Mouse (Mus musculus): ENCODE data around the gene Gm45062. TPM values are rescaled to one million over a fixed set of nuclear protein-coding genes. Genes with fewer than 3 reads are reported as not detected.

Gene Gm45062
- total RNA-seq, 2 experiments from 2014 or later: 6.2 to 21.0 TPM

DNA sequence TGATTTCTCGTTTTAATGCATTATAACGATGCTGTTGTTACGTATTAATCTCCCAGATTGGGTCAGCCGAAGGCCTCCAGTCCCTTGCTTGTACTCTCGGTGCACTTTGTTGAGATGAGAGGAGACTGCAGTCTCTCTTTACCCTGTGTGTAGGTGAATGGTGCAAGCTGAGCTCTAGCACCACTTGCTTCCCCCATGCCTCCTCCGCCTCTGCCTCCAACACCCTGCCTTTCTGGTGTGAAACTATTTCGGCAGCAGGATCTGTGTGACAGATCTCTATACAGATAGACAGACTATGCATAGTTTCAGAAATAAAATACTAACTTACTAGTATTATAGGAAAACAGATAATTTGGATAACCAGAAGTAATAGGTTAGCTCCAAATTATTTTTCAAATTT lies 101.6 kb downstream of the Gm45062 start:
- no peak for ATAC-seq (replicated peaks; ENCODE audit: low FRiP score, poor library complexity, severe bottlenecking)

DNA sequence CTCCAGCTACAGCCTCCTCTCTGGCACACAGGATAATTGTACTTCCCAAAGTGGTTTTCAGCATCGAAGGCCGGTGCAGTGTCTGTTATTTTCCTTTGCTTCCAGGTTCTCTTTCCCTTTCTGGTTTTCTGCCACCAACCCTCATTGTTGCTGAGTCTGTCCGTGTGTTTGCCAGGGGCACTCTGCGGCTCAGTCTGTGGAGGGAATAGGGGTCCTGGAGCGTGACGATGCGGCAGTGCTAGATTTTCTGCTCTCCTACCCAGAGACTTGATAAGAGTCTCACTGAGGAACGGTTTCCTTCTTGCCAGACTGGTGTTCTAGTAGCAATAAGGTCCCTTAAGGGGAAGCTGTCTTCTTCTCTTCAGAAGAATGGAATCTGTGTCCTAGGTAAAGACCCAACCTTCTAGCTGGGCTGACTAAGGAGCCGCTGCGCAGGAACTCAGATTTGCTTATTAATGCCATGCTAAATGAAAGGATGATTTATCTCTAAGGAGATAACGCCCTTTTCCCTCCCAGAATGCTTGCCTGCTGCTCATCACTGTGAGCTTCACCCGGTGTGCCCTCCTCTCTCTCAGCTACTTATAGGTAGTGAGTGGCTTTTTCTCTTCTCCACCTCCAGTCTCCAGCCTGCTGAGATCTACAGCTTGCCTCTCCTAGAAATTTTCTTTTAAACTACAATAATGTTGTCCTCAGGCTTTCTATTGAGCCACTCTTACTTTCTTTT lies 104.9 kb downstream of the Gm45062 start:
- ATAC-seq (replicated peaks; ENCODE audit: low FRiP score, poor library complexity, severe bottlenecking): no peak

DNA sequence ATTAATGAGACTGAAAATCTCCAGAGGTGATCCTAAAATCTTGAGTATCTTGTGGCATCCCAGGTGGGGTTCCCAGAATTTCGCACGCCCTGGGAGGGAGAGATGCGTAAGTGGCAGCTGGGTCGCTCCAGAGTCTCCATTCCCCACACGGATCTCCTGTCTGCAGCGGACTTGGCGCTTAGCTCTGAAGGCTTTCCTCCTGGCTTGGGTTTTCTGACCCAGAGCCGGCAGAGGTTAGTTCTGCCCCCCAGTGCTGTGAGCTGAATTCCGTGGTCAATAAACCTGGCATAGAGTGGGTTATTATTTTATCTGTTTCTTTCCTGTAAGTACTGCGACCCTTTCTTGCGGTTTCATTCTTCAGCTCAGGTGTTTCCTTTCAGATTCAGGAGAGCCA lies 105.5 kb downstream of the Gm45062 start:
- ATAC-seq (replicated peaks; ENCODE audit: low FRiP score, poor library complexity, severe bottlenecking): no peak

DNA sequence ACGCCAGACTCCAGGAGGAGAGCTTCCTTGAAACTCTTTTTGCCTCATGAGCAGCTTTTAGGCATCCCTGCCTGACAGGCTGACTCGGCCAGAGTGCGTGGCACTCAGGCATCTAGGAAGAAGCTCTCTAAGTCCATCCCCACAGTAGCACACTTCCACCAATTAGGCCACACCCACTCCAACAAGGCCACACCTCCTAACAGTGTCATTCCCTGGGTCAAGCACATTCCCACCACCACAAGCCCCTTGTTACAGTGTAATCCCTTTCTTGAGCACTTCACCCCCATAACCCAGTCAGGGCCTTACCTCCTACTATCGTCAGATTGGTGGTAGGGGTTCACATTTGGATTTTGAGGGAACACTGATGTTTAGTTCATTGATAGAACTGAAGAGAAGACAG lies 108.4 kb downstream of the Gm45062 start:
- no peak for ATAC-seq (replicated peaks; ENCODE audit: low FRiP score, poor library complexity, severe bottlenecking)

DNA sequence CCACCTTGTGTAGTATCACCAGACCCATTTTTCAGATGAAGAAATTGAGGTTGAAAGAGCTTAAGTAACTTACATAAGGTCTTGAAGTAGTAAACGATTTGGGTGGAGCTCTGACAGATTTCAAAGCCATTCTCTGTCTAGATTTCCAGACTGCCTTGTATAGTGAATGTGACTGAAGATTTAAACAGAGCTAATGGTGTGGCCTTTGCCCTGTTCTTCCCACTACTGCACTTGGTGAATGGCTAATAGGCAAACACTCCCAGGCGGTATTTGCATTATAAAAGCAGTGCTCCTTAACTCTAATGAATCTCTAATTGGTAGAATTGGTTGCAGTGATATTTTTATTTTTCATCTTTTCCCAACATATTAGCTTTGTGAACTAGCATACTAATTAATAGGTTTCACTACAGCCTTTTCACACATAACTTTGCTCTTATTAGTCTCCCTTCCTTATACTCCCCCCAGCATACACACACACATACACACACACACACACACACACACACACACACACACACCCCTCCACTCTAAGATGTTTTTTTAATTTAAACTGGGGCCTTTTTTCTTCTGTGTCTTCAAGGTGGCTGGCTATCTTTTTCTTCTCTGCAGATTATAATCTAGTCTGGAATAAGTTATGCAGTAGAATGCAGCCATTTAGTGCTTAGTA lies 109.1 kb downstream of the Gm45062 start:
- no peak for ATAC-seq (replicated peaks; ENCODE audit: low FRiP score, poor library complexity, severe bottlenecking)

DNA sequence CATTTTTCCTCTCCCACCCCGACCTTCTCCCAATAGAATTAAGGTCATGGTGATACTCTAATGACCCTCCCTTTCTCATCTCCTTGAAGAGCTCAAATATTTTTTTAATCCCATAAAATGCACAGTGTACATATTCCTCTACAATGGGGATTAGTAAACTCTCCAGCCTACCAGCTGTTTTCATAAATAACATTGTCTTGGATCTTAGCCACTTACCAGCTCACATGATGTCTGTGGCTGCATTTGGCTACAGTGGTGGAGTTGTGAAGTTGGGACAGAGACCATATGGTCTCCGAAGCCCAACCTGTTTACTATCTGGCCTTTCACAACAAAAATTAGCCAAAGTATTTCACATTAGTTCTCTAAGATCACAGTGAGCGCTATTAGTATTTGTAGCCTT lies 111.4 kb downstream of the Gm45062 start:
- no peak for ATAC-seq (replicated peaks; ENCODE audit: low FRiP score, poor library complexity, severe bottlenecking)

DNA sequence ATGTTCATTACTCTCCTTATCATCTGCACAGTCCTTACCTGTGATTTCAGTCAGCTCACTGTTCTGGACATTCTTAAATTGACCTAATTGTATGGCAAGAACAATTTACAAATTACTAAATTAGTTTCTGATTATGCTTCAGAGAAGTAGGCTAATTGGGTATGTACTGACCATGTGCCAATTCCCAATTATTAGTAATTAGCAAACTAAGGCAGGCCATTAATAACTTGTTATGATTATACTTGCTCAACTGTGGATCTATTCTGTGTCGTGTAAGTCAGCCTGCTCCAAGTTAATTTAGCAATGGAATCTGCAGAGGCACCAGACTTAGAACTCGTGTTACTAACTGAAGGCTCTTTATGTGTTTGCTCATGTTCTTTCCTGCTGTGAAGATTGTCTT lies 113.8 kb downstream of the Gm45062 start:
- ATAC-seq (replicated peaks; ENCODE audit: low FRiP score, poor library complexity, severe bottlenecking): no peak

DNA sequence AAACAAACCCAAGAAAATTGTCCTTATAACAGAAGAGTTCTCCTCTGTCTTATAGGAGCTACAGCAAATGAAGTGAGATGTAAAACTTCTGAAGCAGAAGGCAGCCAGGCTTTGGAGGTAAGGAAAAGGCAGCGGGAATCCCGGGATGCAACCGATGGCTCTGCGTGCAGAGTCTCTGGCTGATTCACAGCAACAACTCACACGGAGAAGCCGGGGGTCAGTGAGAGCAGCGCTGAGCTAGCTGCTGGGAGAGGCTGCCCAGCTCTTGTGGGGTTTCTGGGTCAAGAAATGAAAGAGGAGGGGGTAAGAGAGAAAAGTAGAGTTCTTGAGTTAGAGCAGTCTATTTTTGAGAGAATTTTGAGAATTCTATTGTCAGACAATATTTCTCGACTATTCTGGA lies 114.6 kb downstream of the Gm45062 start:
- no peak for ATAC-seq (replicated peaks; ENCODE audit: low FRiP score, poor library complexity, severe bottlenecking)

DNA sequence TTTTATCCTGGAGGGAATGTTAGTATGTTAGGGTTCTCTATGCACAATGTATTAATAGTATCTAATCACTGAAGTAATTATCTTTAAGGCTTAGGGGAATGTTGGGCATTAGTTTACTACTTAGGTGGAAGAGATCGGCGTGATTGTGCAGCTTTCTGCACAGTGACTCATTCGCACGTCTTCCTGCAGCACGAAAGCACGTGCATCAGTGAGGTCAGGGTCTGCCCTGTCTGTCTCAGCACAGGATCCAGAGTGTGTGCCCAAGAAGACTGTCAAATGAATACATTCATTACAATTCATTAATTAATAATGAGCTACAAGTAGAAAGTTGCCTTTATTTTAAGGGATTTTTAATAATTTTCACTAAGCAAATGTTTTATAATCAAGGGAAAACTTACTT lies 115.0 kb downstream of the Gm45062 start:
- no peak for ATAC-seq (replicated peaks; ENCODE audit: low FRiP score, poor library complexity, severe bottlenecking)

DNA sequence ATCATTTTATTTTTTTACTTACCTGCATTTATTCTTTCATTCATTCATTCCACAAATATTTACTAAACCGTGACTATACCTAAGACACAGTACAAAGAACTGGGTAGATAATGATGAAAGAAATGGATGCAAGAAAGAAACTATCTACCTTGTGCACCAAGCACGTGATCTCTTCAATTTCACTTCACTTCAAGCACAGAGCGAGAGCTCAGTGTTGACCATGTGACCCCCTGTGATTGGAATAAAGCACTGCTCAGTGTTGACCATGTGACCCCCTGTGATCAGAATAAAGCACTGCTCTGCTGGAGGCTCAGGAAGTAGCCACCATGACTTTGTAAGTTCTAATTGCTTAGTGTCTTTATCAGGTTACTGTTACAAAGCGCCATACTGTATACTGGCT lies 115.5 kb downstream of the Gm45062 start:
- ATAC-seq (replicated peaks; ENCODE audit: low FRiP score, poor library complexity, severe bottlenecking): no peak

DNA sequence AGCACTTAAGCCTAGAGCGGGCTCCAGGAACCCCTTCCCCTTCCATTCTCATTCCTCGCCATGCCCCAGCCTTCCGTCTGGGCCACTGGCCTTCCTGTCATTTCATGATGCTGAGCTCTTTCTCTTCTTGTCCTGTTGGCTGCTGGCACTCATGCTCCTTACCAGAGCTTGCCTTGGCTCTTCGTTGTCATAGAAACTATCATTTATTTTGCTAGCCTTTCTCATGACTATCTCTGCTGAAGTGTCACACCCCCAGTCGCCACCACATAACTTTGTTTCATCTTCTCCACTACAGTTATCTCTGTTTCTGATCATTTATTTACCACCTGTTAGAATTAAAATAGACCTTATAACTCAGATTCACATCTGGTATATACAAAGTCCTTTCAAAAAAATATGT lies 117.1 kb downstream of the Gm45062 start:
- ATAC-seq (replicated peaks; ENCODE audit: low FRiP score, poor library complexity, severe bottlenecking): no peak

DNA sequence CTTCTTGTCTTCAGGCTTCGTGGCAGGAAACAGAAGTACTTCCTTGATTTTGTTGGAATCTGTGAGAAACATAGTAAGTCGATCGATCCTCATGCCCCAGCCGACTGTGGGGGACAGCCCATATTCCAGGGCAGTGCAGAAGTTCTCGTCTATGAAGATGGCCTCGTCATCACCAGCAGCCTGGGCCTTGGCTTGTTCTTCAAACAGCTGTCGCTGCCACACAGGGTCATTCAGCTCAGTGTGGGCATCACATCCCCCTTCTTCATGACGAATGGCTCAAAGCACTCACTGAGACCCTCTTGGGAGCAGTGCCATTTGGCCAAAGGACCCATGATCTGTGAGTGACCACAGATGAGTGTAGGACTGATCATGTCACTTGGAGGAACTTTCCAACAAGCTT lies 118.4 kb downstream of the Gm45062 start:
- ATAC-seq (replicated peaks; ENCODE audit: low FRiP score, poor library complexity, severe bottlenecking): no peak

DNA sequence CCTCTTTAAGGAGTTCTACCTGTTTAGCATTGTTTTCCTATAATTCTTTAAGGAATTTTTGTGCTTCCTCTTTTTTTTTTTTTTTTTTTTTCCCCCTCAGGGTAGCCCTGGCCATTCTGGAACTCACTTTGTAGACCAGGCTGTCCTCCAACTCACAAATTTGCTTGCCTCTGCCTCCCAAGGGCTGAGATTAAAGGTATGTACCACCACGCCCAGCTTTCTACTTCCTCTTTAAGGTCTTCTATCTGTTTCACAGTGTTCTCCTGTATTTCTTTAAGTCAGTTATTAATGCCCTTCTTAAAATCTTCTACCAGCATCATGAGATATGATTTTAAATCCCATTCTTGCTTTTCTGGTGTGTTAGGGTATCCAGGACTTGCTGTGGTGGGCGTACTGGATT lies 130.1 kb downstream of the Gm45062 start:
- no peak for ATAC-seq (replicated peaks; ENCODE audit: low FRiP score, poor library complexity, severe bottlenecking)

DNA sequence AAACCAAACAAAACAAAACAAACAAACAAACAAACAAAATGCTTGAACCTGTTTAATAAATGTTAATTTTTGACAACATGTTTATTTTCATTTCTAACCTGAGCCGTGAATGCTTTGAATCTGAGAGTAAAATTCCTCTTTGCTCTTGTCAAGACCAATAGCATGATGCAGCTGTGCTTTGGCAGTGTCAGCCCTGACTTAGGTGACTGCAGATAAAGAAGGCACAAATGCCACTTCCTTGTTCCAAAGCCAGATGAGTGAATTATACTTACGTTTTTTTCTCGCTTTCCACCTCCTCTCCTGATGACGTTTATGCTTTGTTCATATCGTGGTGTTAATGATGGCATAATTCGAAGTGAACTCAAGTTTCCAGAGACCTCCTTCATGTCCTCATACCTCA lies 131.0 kb downstream of the Gm45062 start:
- ATAC-seq (replicated peaks; ENCODE audit: low FRiP score, poor library complexity, severe bottlenecking): no peak

DNA sequence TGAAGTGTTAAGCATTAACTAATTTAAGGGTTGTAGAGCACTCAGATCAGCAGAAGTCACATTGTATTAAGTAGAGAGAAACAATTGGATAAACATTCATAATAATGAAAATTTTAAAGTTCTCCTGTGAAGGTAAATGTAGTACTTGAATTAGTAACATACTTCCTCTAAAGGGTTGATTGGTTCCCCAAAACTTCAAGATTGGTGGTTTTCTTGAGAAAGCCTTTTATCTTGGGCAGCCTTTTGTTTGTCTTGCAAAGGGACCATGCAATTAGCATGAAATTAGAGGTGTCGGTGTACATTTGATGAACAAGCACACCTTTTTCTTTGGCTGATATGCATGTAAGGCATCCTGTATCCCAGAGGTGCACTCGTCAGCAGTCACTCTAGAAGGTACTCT lies 131.7 kb downstream of the Gm45062 start:
- no peak for ATAC-seq (replicated peaks; ENCODE audit: low FRiP score, poor library complexity, severe bottlenecking)

DNA sequence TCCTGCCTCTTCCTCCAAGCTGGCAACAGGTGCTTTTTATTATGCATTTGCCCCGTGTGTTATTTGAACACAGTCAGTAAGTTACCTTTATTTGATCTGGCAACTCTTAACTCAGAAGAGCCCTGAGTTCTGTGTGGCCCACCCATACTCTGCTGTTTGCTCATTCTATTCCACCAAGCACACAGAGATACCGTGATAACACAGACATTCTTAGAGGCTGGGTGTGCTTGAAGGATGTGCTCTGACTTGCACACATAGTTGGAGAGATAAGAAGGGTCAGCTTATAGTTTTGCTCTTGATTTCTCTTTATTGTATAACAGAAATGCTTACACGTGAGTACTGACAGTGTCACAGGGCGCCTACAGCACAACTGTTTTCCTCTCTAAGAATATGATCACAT lies 133.8 kb downstream of the Gm45062 start:
- ATAC-seq (replicated peaks; ENCODE audit: low FRiP score, poor library complexity, severe bottlenecking): no peak

DNA sequence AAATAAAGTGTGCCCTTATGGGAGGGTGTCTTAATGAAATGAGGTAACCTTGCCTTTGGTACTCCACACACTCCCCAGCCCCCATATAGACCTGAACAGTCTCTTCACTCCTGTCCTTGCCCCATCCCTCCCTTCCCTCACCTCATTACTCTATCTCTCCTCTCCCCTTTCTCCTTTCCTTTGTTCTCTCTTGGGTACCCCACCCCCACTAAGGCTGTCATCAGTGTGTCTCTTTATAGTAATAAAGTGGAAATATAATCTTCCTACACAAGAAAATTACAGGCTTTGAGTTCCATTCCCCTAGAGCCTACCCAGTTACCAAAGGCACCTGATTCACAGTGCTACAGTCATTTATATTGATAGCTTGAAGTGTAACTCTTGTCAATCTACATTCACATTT lies 134.8 kb downstream of the Gm45062 start:
- ATAC-seq (replicated peaks; ENCODE audit: low FRiP score, poor library complexity, severe bottlenecking): no peak

DNA sequence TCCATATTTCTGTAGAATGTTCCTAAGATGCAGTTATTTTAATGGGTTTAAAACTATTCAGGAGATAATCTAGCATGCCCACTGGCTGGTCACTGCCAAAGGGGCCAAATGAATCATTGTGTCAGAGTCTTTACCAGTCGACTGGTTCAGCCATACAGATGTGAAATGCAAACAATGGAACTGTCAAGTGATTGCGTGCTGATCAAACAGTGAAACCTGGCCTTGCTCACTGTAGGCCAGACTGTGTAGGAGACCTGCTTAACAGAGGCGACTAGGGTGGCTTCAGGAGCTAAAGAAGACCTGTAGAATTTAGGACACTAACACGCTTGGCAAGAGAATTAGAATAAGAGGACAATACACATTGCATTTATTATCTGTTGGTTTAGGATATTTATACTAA lies 135.8 kb downstream of the Gm45062 start:
- no peak for ATAC-seq (replicated peaks; ENCODE audit: low FRiP score, poor library complexity, severe bottlenecking)

DNA sequence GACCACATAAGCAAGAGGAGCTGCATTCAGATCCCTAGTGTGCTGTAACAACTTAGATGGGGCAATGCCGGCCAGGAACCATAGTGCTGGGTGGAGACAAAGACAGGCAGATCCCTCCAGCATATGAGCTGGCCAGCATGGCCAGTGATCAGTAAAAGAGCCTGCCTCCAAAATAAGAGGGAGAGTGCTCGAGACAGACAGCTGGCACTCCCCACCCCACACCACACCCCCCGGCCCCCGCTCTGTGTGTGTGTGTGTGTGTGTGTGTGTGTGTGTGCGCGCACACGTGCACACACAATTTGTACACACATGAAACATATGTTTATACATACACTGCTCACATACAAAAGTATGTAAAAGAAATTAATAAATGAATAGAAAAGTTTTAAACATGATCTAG lies 138.0 kb downstream of the Gm45062 start:
- ATAC-seq (replicated peaks; ENCODE audit: low FRiP score, poor library complexity, severe bottlenecking): no peak

DNA sequence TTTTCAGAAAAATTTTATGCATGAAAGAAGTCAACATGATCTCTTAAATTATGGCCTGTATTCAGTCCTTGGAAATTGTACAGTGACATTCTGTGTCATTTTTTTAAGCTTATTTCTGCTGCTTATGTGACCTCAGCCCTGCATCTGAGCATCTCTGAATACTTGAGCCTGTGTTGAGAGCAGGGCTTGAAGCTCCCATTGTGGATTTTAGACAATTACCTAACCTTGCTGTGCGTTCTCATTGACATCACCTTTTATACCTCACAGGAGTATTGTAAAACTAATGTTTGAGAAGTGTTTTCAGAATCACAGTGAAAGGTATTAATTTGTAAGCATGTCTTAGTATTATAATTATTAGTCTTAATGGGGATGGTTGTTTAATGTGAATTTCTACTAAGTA lies 140.5 kb downstream of the Gm45062 start:
- no peak for ATAC-seq (replicated peaks; ENCODE audit: low FRiP score, poor library complexity, severe bottlenecking)

DNA sequence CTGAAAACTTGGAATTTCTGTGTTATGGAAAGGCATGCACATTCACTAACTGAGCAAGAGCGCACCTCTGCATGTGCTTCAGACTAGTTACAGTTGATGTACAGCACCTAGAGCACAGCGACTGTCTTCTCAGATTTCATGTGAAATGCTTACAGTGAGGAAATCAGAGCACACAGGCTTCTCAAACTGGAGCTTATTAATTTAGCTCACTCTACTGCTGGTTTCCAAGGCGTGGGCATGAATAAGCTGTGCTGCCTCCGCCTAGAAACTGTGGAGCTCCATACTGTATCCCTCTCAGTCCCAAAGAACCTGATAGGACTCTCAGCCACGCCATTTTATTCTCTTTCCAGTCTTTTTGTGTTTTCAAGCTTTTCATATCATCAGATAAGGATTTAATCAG lies 143.9 kb downstream of the Gm45062 start:
- no peak for ATAC-seq (replicated peaks; ENCODE audit: low FRiP score, poor library complexity, severe bottlenecking)

DNA sequence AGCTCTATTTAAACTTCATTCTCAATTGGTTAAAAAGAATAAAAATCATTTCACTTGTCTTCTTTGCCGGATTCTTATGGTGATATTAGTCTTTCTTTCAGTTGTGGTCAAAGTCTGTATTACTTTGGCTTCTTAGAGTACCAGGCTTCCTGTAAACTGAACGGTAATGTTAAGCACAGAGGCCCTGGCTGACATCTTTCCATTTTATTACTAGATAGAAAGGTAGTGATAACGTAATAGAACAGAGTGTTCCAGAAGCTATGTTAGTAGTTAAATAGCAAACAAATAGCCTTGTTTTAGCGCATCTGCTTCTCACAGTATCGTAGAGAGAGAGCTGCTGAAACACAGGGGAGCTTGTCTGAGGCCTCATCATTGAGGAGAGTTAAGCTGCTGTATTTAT lies 146.6 kb downstream of the Gm45062 start:
- no peak for ATAC-seq (replicated peaks; ENCODE audit: low FRiP score, poor library complexity, severe bottlenecking)

Measured in erythroid progenitor cell, adult 5-6 weeks (primary cell).